Mouse (Mus musculus) lung, postnatal 14 days (tissue): Measurements from ENCODE around the gene Grk6.
A peak's percentile ranks its signal among the peaks of the same experiment; 100 is the strongest.

Experiments
- DNase-seq: peaks from one replicate; pipeline ENCODE4 v3.0.0; 2021

Gene Grk6

GRCm38 (mm10) chr13:55465830-55466440 lies 21.1 kb downstream of the Grk6 start:
- DNase-seq, result no peak

GRCm38 (mm10) chr13:55468851-55469560 lies 24.1 kb downstream of the Grk6 start:
- DNase-seq, result peak; percentile 67

GRCm38 (mm10) chr13:55470372-55470771 lies 25.5 kb downstream of the Grk6 start:
- no peak for DNase-seq

- DNase-seq, result peak; percentile 89
These were observed 26.4 kb downstream of the Grk6 start for GRCm38 (mm10) chr13:55471156-55471818.

GRCm38 (mm10) chr13:55471819-55472131 lies 26.9 kb downstream of the Grk6 start:
- no peak for DNase-seq

- DNase-seq, result peak; percentile 60
These were observed 27.5 kb downstream of the Grk6 start for GRCm38 (mm10) chr13:55472132-55473022.

GRCm38 (mm10) chr13:55473076-55473831 lies 28.4 kb downstream of the Grk6 start:
- no peak for DNase-seq

- DNase-seq, result no peak
These were observed 29.1 kb downstream of the Grk6 start for GRCm38 (mm10) chr13:55473961-55474360.

- DNase-seq, result no peak
These were observed 29.8 kb downstream of the Grk6 start for GRCm38 (mm10) chr13:55474621-55475069.

- no peak for DNase-seq
These were observed 30.9 kb downstream of the Grk6 start for GRCm38 (mm10) chr13:55475750-55476149.

GRCm38 (mm10) chr13:55476256-55476655 lies 31.4 kb downstream of the Grk6 start:
- no peak for DNase-seq

GRCm38 (mm10) chr13:55477492-55477891 lies 32.6 kb downstream of the Grk6 start:
- DNase-seq, result no peak

- peak; percentile 41 for DNase-seq
These were observed 33.2 kb downstream of the Grk6 start for GRCm38 (mm10) chr13:55478036-55478435.

- DNase-seq, result no peak
These were observed 34.1 kb downstream of the Grk6 start for GRCm38 (mm10) chr13:55479008-55479407.

- no peak for DNase-seq
These were observed 35.1 kb downstream of the Grk6 start for GRCm38 (mm10) chr13:55479929-55480328.

- DNase-seq, result peak; percentile 32
These were observed 37.7 kb downstream of the Grk6 start for GRCm38 (mm10) chr13:55482542-55482941.

- no peak for DNase-seq
These were observed 38.2 kb downstream of the Grk6 start for GRCm38 (mm10) chr13:55483071-55483470.

- DNase-seq, result no peak
These were observed 38.7 kb downstream of the Grk6 start for GRCm38 (mm10) chr13:55483593-55483992.

- DNase-seq, result no peak
These were observed 39.7 kb downstream of the Grk6 start for GRCm38 (mm10) chr13:55484520-55485088.

- DNase-seq, result no peak
These were observed 41.3 kb downstream of the Grk6 start for GRCm38 (mm10) chr13:55486029-55486794.

GRCm38 (mm10) chr13:55486916-55487577 lies 42.2 kb downstream of the Grk6 start:
- DNase-seq, result peak; percentile 34
